Mouse (Mus musculus) ES-E14 (cell line): Measurements from ENCODE around the gene Fbp2. TPM values are rescaled to one million over a fixed set of nuclear protein-coding genes. Genes with fewer than 3 reads are reported as not detected.

Experiments used
- DNase-seq: peaks from one replicate; pipeline ENCODE4 v3.0.0-alpha.2; 2013; ENCODE audit warnings: low read depth, low spot score
- H3K27ac ChIP-seq: 2 replicates; pipeline ENCODE4 v1.5.1; 2012; ENCODE audit warnings: low read depth, mild to moderate bottlenecking, low read length, moderate library complexity, mixed read lengths; ENCODE audit not compliant: poor library complexity, insufficient read depth, severe bottlenecking
- H3K36me3 ChIP-seq: 2 replicates; pipeline ENCODE4 v1.6.1; 2012; ENCODE audit warnings: mild to moderate bottlenecking, low read length, moderate library complexity, mixed read lengths; ENCODE audit not compliant: control insufficient read depth, poor library complexity, insufficient read depth, severe bottlenecking
- H3K4me1 ChIP-seq, 2 experiments: fragments of 150-350 bp in 1 of 2; sonication (generic) in 1 of 2; 2 replicates each; pipeline ENCODE4 v1.6.1; 2012; ENCODE audit warnings: low read length in 2 of 2, mild to moderate bottlenecking in 1 of 2, mixed read lengths in 1 of 2; ENCODE audit not compliant: control insufficient read depth in 2 of 2, insufficient read depth in 2 of 2, poor library complexity in 1 of 2
- H3K4me3 ChIP-seq, 2 experiments: fragments of 150-350 bp in 1 of 2; sonication (generic) in 1 of 2; 2 replicates each; pipeline ENCODE4 v1.5.1; 2012; ENCODE audit warnings: low read length in 2 of 2, low read depth in 1 of 2, mild to moderate bottlenecking in 1 of 2, mixed read lengths in 1 of 2; ENCODE audit not compliant: insufficient read depth in 1 of 2, poor library complexity in 1 of 2, severe bottlenecking in 1 of 2
- H3K9ac ChIP-seq: 2 replicates; pipeline ENCODE4 v1.6.1; 2012; ENCODE audit warnings: low read depth, mild to moderate bottlenecking, low read length, mixed read lengths; ENCODE audit not compliant: poor library complexity, insufficient read depth, severe bottlenecking
- H3K9me3 ChIP-seq: fragments of 150-350 bp; sonication (generic); 2 replicates; pipeline ENCODE4 v1.6.1; 2012; ENCODE audit warnings: low read depth, mild to moderate bottlenecking, low read length; ENCODE audit not compliant: control insufficient read depth, insufficient read depth
- CHD2 ChIP-seq: IDR thresholded peaks from 2 replicates; pipeline ENCODE4 v1.6.1; 2014; ENCODE audit warnings: mild to moderate bottlenecking, low read depth, low read length, inconsistent platforms
- HCFC1 ChIP-seq: IDR thresholded peaks from 2 replicates; pipeline ENCODE4 v1.6.1; 2012; ENCODE audit warnings: low read length, inconsistent platforms, borderline replicate concordance; ENCODE audit not compliant: insufficient read depth
- MAFK ChIP-seq: IDR thresholded peaks from 2 replicates; pipeline ENCODE4 v1.6.1; 2014; ENCODE audit warnings: mild to moderate bottlenecking, low read depth, low read length, inconsistent platforms; ENCODE audit not compliant: insufficient read depth
- ZC3H11A ChIP-seq: IDR thresholded peaks from 2 replicates; pipeline ENCODE4 v1.6.1; 2012; ENCODE audit warnings: low read depth, mild to moderate bottlenecking, inconsistent platforms, low read length, borderline replicate concordance
- ZNF384 ChIP-seq: IDR thresholded peaks from 2 replicates; pipeline ENCODE4 v1.6.1; 2012; ENCODE audit warnings: low read depth, low read length, inconsistent platforms
- in situ Hi-C, 2 experiments: fragments of 600-800 bp; cut with MboI; formaldehyde crosslinking; loops; one replicate each; pipeline ENCODE4 v1.15.1; 2025; ENCODE audit warnings: low sequenced_read_pairs in 2 of 2, inconsistent platforms in 1 of 2; ENCODE audit not compliant: unreplicated experiment in 2 of 2
- total RNA-seq: library from RNA; depleted of rRNA; stranded (reverse); fragments of 300-350 nt; gene quantifications from 2 replicates; pipeline ENCODE4 v1.2.3, GENCODE M21; 2012

Gene Fbp2
- total RNA-seq, 1 experiment = 10.4 TPM

DNA sequence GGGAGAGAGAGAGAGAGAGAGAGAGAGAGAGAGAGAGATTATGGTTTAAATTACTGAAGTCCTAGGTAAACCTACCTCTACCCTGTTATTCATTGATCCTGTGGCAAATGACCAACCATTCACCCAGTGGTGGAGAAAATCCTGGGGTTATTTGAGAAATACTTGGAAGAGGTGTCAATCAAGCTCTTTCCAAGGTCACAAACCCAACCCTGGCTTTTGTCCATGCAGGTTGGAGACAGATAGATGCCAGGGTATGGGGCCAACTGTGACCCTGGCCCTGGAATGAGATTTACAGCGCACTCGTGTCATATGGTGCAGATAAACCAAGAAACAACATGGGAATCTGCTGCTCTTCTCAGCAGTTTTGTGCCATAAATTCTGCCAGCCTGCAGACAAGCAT, 25.2 kb upstream of the Fbp2 start:
- Histone ChIP-seq H3K27ac (no peak overlapping the region), H3K9ac (no peak overlapping the region), H3K4me1 (peaks cover 4 to 10% of the 10 kb centered on the region in 2 experiments; a peak in 3 of 4 replicates), H3K36me3 (no peaks in the 10 kb centered on the region), H3K9me3 (no peaks in the 10 kb centered on the region), H3K4me3 (no peak overlapping the region)
- in situ Hi-C loops = no loop called here
- TF ChIP-seq MAFK (no peak), ZC3H11A (no peak), CHD2 (no peak), HCFC1 (no peak), ZNF384 (no peak)
- no peak for DNase-seq

DNA sequence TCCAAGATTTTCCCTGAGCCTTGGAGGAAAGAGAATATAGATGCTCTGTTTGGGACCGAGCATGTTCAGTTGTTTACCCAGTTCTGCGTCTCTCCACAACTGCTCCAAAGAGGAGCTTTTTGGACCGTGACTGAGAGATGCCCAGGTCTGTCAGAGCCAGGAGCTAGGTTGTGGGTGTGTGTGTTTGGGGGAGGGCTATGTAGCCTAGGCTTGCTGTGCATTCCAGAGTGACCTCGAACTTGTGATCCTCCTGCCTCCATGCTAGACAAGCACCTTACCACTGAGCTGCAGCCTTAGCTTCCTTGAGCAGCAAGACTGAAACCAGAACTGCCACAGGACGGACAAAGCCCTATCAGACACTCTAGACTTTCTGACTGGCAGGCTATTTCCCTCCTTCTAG, 24.6 kb upstream of the Fbp2 start:
- H3K4me1 ChIP-seq = peaks cover 4 to 14% of the 10 kb centered on the region in 2 experiments; a peak in 3 of 4 replicates
- in situ Hi-C loops = no loop called here
- no peak overlapping the region for H3K9ac ChIP-seq
- H3K36me3 ChIP-seq = no peaks in the 10 kb centered on the region
- H3K27ac ChIP-seq = no peak overlapping the region
- no peak overlapping the region for H3K4me3 ChIP-seq
- DNase-seq = no peak
- TF ChIP-seq CHD2 = no peak
- TF ChIP-seq HCFC1 = no peak
- TF ChIP-seq ZNF384 = no peak
- no peak for TF ChIP-seq MAFK
- no peak for TF ChIP-seq ZC3H11A
- H3K9me3 ChIP-seq = no peaks in the 10 kb centered on the region

DNA sequence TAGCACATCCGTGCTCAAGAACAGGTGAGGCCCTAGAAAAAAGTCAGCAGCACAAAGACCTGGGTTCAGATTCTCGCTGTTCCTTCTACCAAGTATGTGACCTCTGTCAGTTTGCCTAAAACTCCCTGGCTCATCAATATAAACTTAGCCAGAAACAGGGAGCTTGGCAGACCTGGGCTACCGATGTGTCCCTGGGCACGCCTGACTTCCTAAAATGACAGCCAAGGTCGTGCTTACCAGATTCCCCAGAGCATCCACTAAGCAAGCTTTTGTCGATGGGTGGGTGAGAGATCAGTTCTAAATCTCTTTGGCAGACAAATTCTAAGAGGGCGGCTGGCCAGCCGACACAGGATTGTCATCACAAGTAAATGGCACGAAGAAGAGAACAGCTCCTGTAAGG, 23.1 kb upstream of the Fbp2 start:
- H3K36me3 ChIP-seq = no peaks in the 10 kb centered on the region
- no peak for DNase-seq
- no peak overlapping the region for H3K27ac ChIP-seq
- TF ChIP-seq ZC3H11A (no peak), ZNF384 (no peak), MAFK (no peak), CHD2 (no peak), HCFC1 (no peak)
- H3K4me3 ChIP-seq = no peak overlapping the region
- no peak overlapping the region for H3K9ac ChIP-seq
- H3K9me3 ChIP-seq = no peaks in the 10 kb centered on the region
- in situ Hi-C loops = no loop called here
- peaks cover 2 to 22% of the 10 kb centered on the region in 2 experiments; a peak in 3 of 4 replicates for H3K4me1 ChIP-seq

DNA sequence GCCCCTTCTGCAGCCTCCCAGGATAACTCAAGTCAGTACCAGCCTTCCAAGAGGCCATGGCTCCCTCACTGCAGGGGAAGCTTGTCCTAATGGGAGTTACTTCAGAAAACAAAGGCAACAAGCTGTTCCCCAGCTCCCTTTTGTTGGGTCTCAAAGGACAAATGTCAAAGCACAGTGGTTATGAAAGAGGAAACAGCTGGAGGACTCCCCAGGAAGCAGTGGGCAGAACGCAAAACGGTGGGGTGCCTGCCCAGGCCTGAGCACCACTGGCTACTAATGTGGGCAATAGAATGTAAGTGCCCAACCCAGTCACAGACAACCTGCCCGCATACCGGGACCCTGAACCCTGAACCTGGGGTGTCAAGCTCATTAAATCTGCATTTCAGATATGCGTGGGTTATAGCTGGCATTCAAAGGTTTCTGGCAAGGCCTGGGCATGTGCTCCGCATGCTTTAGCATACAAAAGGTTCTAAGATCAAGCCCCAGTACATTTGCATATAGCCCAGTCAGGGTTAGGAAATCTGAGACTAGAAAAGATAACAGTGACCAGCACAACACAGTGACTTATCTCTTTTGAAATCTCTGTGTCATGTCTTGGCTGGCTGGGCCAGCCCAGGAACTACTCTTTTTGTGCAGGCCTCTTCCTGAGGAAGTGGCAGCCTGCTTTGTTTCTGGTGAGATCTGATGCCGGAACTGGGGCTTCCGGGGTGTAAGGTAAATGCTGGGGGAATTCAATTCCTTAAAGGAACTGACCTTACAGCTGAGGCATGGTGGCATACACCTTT, 21.8 kb upstream of the Fbp2 start:
- H3K27ac ChIP-seq = no peak overlapping the region
- no peak for TF ChIP-seq ZNF384
- no peak for TF ChIP-seq CHD2
- 0 out of 2 replicates have a peak, but pooled peaks have one; percentile 53 for TF ChIP-seq MAFK

DNA sequence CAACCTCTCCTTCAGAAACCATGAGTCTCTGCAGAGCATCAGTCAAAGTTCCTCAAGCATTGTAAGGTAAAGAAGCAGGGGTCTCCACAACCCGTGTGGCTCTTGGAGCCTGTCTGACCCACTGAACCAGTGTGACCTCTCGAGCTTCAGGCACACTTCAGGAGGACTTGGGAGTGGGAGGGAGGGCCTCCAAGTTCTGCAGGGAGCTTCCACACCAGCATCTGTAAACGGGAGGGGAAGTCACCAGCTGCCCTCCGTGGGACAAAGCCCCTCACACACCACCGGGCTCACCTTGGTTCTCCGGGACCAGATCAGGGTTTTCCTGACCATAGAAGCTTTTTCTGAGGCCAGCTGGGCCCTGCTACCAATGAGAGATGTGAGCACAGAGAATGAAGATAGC, 21.2 kb upstream of the Fbp2 start:
- Histone ChIP-seq H3K9ac (no peak overlapping the region), H3K36me3 (no peaks in the 10 kb centered on the region), H3K4me1 (peaks cover 2 to 23% of the 10 kb centered on the region in 2 experiments; a peak in 3 of 4 replicates), H3K27ac (no peak overlapping the region), H3K4me3 (no peak overlapping the region), H3K9me3 (no peaks in the 10 kb centered on the region)
- DNase-seq = no peak
- in situ Hi-C loops = no loop called here
- TF ChIP-seq CHD2 = no peak
- TF ChIP-seq HCFC1 = no peak
- TF ChIP-seq MAFK = no peak
- TF ChIP-seq ZC3H11A = no peak
- no peak for TF ChIP-seq ZNF384

More for the DNA sequence above, 21.8 kb upstream of the Fbp2 start:
- Histone ChIP-seq H3K4me1 (peaks cover 2 to 23% of the 10 kb centered on the region in 2 experiments; a peak in 3 of 4 replicates), H3K9me3 (no peaks in the 10 kb centered on the region), H3K4me3 (no peak overlapping the region), H3K9ac (no peak overlapping the region), H3K36me3 (no peaks in the 10 kb centered on the region)
- in situ Hi-C loops = no loop called here
- no peak for DNase-seq
